Mouse (Mus musculus): Measurements from ENCODE around the gene Itpr2. TPM values are rescaled to one million over a fixed set of nuclear protein-coding genes. Genes with fewer than 3 reads are reported as not detected.

Gene Itpr2
- polyA plus RNA-seq, 1 experiment = 2.6 TPM

GRCm38 (mm10) chr6:146256947-146257670 is 244.9 kb downstream of the Itpr2 start:
- no peaks in the 10 kb centered on the region for H3K79me2 ChIP-seq (ENCODE audit: control insufficient read depth, insufficient read depth)
- H3K4me3 ChIP-seq (ENCODE audit: insufficient read depth, poor library complexity, severe bottlenecking) = no peak overlapping the region
- H3K27me3 ChIP-seq (ENCODE audit: control insufficient read depth, insufficient read depth, insufficient read length) = no peaks in the 10 kb centered on the region
- H3K36me3 ChIP-seq (ENCODE audit: control insufficient read depth, insufficient read depth) = no peaks in the 10 kb centered on the region
- TF ChIP-seq MYOD1 (IDR thresholded peaks at IDR 0.05; ENCODE audit: control insufficient read depth, insufficient read length, low read depth) (no peak), MYOG (IDR thresholded peaks at IDR 0.05; ENCODE audit: control insufficient read depth, extremely low read depth, insufficient read length) (no peak), FOSL1 (IDR thresholded peaks at IDR 0.05; ENCODE audit: insufficient read depth, low read length, poor library complexity, severe bottlenecking) (no peak), USF1 (IDR thresholded peaks at IDR 0.05; ENCODE audit: low read depth) (no peak), MAX (IDR thresholded peaks at IDR 0.05) (no peak), CEBPB (IDR thresholded peaks at IDR 0.05; ENCODE audit: low read depth) (no peak), CTCF (IDR thresholded peaks at IDR 0.05; ENCODE audit: control insufficient read depth, insufficient read depth, insufficient read length) (no peak)
- no peak overlapping the region for H3ac ChIP-seq (ENCODE audit: control insufficient read depth, insufficient read length, low read depth)
- H3K79me3 ChIP-seq (ENCODE audit: low read depth) = no peaks in the 10 kb centered on the region

GRCm38 (mm10) chr6:146256401-146256800 is 245.6 kb downstream of the Itpr2 start:
- no peaks in the 10 kb centered on the region for H3K79me2 ChIP-seq (ENCODE audit: control insufficient read depth, insufficient read depth)
- H3K79me3 ChIP-seq (ENCODE audit: low read depth) = no peaks in the 10 kb centered on the region
- TF ChIP-seq CTCF (IDR thresholded peaks at IDR 0.05; ENCODE audit: control insufficient read depth, insufficient read depth, insufficient read length) = no peak
- no peak for TF ChIP-seq MAX (IDR thresholded peaks at IDR 0.05)
- no peak for TF ChIP-seq USF1 (IDR thresholded peaks at IDR 0.05; ENCODE audit: low read depth)
- TF ChIP-seq MYOD1 (IDR thresholded peaks at IDR 0.05; ENCODE audit: control insufficient read depth, insufficient read length, low read depth) = no peak
- TF ChIP-seq CEBPB (IDR thresholded peaks at IDR 0.05; ENCODE audit: low read depth) = no peak
- TF ChIP-seq FOSL1 (IDR thresholded peaks at IDR 0.05; ENCODE audit: insufficient read depth, low read length, poor library complexity, severe bottlenecking) = no peak
- TF ChIP-seq MYOG (IDR thresholded peaks at IDR 0.05; ENCODE audit: control insufficient read depth, extremely low read depth, insufficient read length) = no peak
- no peaks in the 10 kb centered on the region for H3K27me3 ChIP-seq (ENCODE audit: control insufficient read depth, insufficient read depth, insufficient read length)
- no peak overlapping the region for H3ac ChIP-seq (ENCODE audit: control insufficient read depth, insufficient read length, low read depth)
- no peaks in the 10 kb centered on the region for H3K36me3 ChIP-seq (ENCODE audit: control insufficient read depth, insufficient read depth)
- H3K4me3 ChIP-seq (ENCODE audit: insufficient read depth, poor library complexity, severe bottlenecking) = no peak overlapping the region

GRCm38 (mm10) chr6:146255656-146256055 is 246.4 kb downstream of the Itpr2 start:
- Histone ChIP-seq H3K27me3 (ENCODE audit: control insufficient read depth, insufficient read depth, insufficient read length) (no peaks in the 10 kb centered on the region), H3K36me3 (ENCODE audit: control insufficient read depth, insufficient read depth) (no peaks in the 10 kb centered on the region), H3K4me3 (ENCODE audit: insufficient read depth, poor library complexity, severe bottlenecking) (no peak overlapping the region), H3K79me2 (ENCODE audit: control insufficient read depth, insufficient read depth) (no peaks in the 10 kb centered on the region), H3K79me3 (ENCODE audit: low read depth) (no peaks in the 10 kb centered on the region), H3ac (ENCODE audit: control insufficient read depth, insufficient read length, low read depth) (no peak overlapping the region)
- no peak for TF ChIP-seq FOSL1 (IDR thresholded peaks at IDR 0.05; ENCODE audit: insufficient read depth, low read length, poor library complexity, severe bottlenecking)

GRCm38 (mm10) chr6:146254931-146255330 is 247.1 kb downstream of the Itpr2 start:
- Histone ChIP-seq H3K36me3 (ENCODE audit: control insufficient read depth, insufficient read depth) (no peaks in the 10 kb centered on the region), H3ac (ENCODE audit: control insufficient read depth, insufficient read length, low read depth) (no peak overlapping the region), H3K27me3 (ENCODE audit: control insufficient read depth, insufficient read depth, insufficient read length) (no peaks in the 10 kb centered on the region), H3K4me3 (ENCODE audit: insufficient read depth, poor library complexity, severe bottlenecking) (no peak overlapping the region), H3K79me2 (ENCODE audit: control insufficient read depth, insufficient read depth) (no peaks in the 10 kb centered on the region), H3K79me3 (ENCODE audit: low read depth) (no peaks in the 10 kb centered on the region)
- TF ChIP-seq MAX (IDR thresholded peaks at IDR 0.05) (no peak), USF1 (IDR thresholded peaks at IDR 0.05; ENCODE audit: low read depth) (no peak), FOSL1 (IDR thresholded peaks at IDR 0.05; ENCODE audit: insufficient read depth, low read length, poor library complexity, severe bottlenecking) (no peak), MYOG (IDR thresholded peaks at IDR 0.05; ENCODE audit: control insufficient read depth, extremely low read depth, insufficient read length) (no peak), CEBPB (IDR thresholded peaks at IDR 0.05; ENCODE audit: low read depth) (no peak), MYOD1 (IDR thresholded peaks at IDR 0.05; ENCODE audit: control insufficient read depth, insufficient read length, low read depth) (no peak), CTCF (IDR thresholded peaks at IDR 0.05; ENCODE audit: control insufficient read depth, insufficient read depth, insufficient read length) (no peak)

GRCm38 (mm10) chr6:146254216-146254820 is 247.7 kb downstream of the Itpr2 start:
- TF ChIP-seq FOSL1 (IDR thresholded peaks at IDR 0.05; ENCODE audit: insufficient read depth, low read length, poor library complexity, severe bottlenecking) (no peak), CTCF (IDR thresholded peaks at IDR 0.05; ENCODE audit: control insufficient read depth, insufficient read depth, insufficient read length) (no peak), MYOD1 (IDR thresholded peaks at IDR 0.05; ENCODE audit: control insufficient read depth, insufficient read length, low read depth) (no peak), CEBPB (IDR thresholded peaks at IDR 0.05; ENCODE audit: low read depth) (no peak), MYOG (IDR thresholded peaks at IDR 0.05; ENCODE audit: control insufficient read depth, extremely low read depth, insufficient read length) (no peak), MAX (IDR thresholded peaks at IDR 0.05) (no peak), USF1 (IDR thresholded peaks at IDR 0.05; ENCODE audit: low read depth) (no peak)
- H3ac ChIP-seq (ENCODE audit: control insufficient read depth, insufficient read length, low read depth) = no peak overlapping the region
- H3K27me3 ChIP-seq (ENCODE audit: control insufficient read depth, insufficient read depth, insufficient read length) = no peaks in the 10 kb centered on the region

More at GRCm38 (mm10) chr6:146254216-146254820, 247.7 kb downstream of the Itpr2 start:
- no peaks in the 10 kb centered on the region for H3K79me2 ChIP-seq (ENCODE audit: control insufficient read depth, insufficient read depth)
- H3K79me3 ChIP-seq (ENCODE audit: low read depth) = no peaks in the 10 kb centered on the region
- no peaks in the 10 kb centered on the region for H3K36me3 ChIP-seq (ENCODE audit: control insufficient read depth, insufficient read depth)
- H3K4me3 ChIP-seq (ENCODE audit: insufficient read depth, poor library complexity, severe bottlenecking) = no peak overlapping the region

All from C2C12 (cell line).